In genomic region chr8:122701441-122702185, GRCm38 (mm10) we compare ENCODE assay signal across 13 mouse cellular contexts. TPM values are rescaled to one million over a fixed set of nuclear protein-coding genes. Genes with fewer than 3 reads are reported as not detected.
A peak's percentile ranks its signal among the peaks of the same experiment; 100 is the strongest.
DNase-seq lines count a peak whose midpoint lies in the region; ATAC-seq and TF ChIP-seq lines count a peak whose summit lies in the region.
"Had no signal": no experiment of that assay in that cellular context is flagged by ENCODE, and none has a peak within 500 bp of the region (broad histone marks: within the 10 kb centered on the region; RNA-seq: fewer than 3 reads in every experiment).

No protein-coding gene starts in this region.

- no peaks in the 10 kb centered on the region for H3K9me3 ChIP-seq in intestine, embryonic 16.5 days (ENCODE audit: control insufficient read depth, low read length)
- no peaks in the 10 kb centered on the region for H3K9me3 ChIP-seq in intestine, postnatal 0 days (ENCODE audit: control insufficient read depth)
- H3K9me3 ChIP-seq in MEL (replicated peaks; ENCODE audit: insufficient read depth, low read length) = no peaks in the 10 kb centered on the region
- H3K9me3 ChIP-seq in forebrain, embryonic 14.5 days (replicated peaks; ENCODE audit: control insufficient read depth, low read length) = no peaks in the 10 kb centered on the region
- H3K9me3 ChIP-seq: forebrain, embryonic 13.5 days had no signal

- H3K4me1 ChIP-seq in intestine, embryonic 16.5 days (ENCODE audit: control insufficient read depth, insufficient read depth, low read length) = peaks cover 6% of the 10 kb centered on the region; the same call in 1 of the 2 replicates
- H3K4me1 ChIP-seq in intestine, postnatal 0 days (replicated peaks; ENCODE audit: control insufficient read depth, insufficient read depth, low read length) = peaks cover 5% of the 10 kb centered on the region; the same call in 1 of the 2 replicates
- peaks cover 25 to 46% of the 10 kb centered on the region in 2 experiments for H3K4me1 ChIP-seq in MEL (ENCODE audit: control insufficient read depth in 1 of 2, insufficient read depth in 2 of 2, low read length in 2 of 2)
- 0 out of 2 replicates have a peak, but pooled peaks cover 5% of the 10 kb centered on the region for H3K4me1 ChIP-seq in forebrain, embryonic 14.5 days (ENCODE audit: control insufficient read depth, insufficient read depth, low read length)

- H3K36me3 ChIP-seq in intestine, embryonic 16.5 days (ENCODE audit: control insufficient read depth, insufficient read depth, low read length) = no peaks in the 10 kb centered on the region
- H3K36me3 ChIP-seq in intestine, postnatal 0 days (ENCODE audit: control insufficient read depth, insufficient read depth) = no peaks in the 10 kb centered on the region
- H3K36me3 ChIP-seq in MEL (ENCODE audit: control insufficient read depth in 1 of 2, insufficient read depth in 2 of 2, low read length in 2 of 2) = peaks cover 0 to 37% of the 10 kb centered on the region in 2 experiments; a peak in 2 of 4 replicates
- H3K36me3 ChIP-seq in forebrain, embryonic 14.5 days (ENCODE audit: control insufficient read depth, insufficient read depth, low read length) = no peaks in the 10 kb centered on the region

- no peak overlapping the region for H3K4me3 ChIP-seq in intestine, embryonic 16.5 days (ENCODE audit: low read length)
- H3K4me3 ChIP-seq in intestine, postnatal 0 days (ENCODE audit: low read depth, low read length) = no peak overlapping the region
- H3K4me3 ChIP-seq in MEL (ENCODE audit: control insufficient read depth in 1 of 2, insufficient read depth in 1 of 2, low read depth in 2 of 2, low read length in 2 of 2) = no peak overlapping the region
- no peak overlapping the region for H3K4me3 ChIP-seq in forebrain, embryonic 14.5 days (ENCODE audit: low read depth, low read length)
- H3K4me3 ChIP-seq: forebrain, embryonic 13.5 days had no signal

- TF ChIP-seq RAD21 in MEL (IDR thresholded peaks at IDR 0.05; ENCODE audit: low read depth, low read length) = no peak

- no peaks in the 10 kb centered on the region for H3K27me3 ChIP-seq in intestine, embryonic 16.5 days (replicated peaks; ENCODE audit: control insufficient read depth, insufficient read depth, low read length)
- no peaks in the 10 kb centered on the region for H3K27me3 ChIP-seq in intestine, postnatal 0 days (replicated peaks; ENCODE audit: control insufficient read depth, insufficient read depth, low read length)
- no peaks in the 10 kb centered on the region for H3K27me3 ChIP-seq in MEL (ENCODE audit: control insufficient read depth in 1 of 2, insufficient read depth in 2 of 2, low read length in 2 of 2)
- 0 out of 2 replicates have a peak, but pooled peaks cover 2% of the 10 kb centered on the region for H3K27me3 ChIP-seq in forebrain, embryonic 14.5 days (replicated peaks; ENCODE audit: control insufficient read depth, insufficient read depth, low read length)
- H3K27me3 ChIP-seq: forebrain, embryonic 13.5 days had no signal

- peaks cover 31% of the 10 kb centered on the region for H3K79me2 ChIP-seq in MEL (ENCODE audit: control insufficient read depth, insufficient read depth, low read length, poor library complexity)

- H3K27ac ChIP-seq in intestine, embryonic 16.5 days (ENCODE audit: low read length) = peak overlapping the region; percentile 9; the same call in 1 of the 2 replicates
- H3K27ac ChIP-seq in intestine, postnatal 0 days (ENCODE audit: low read depth, low read length) = no peak overlapping the region
- peak overlapping the region; percentile 92 for H3K27ac ChIP-seq in MEL (ENCODE audit: control insufficient read depth, low read depth, low read length)
- H3K27ac ChIP-seq in forebrain, embryonic 14.5 days (ENCODE audit: low read depth, low read length) = no peak overlapping the region
- H3K27ac ChIP-seq: forebrain, embryonic 13.5 days had no signal

- ATAC-seq in intestine, embryonic 16.5 days = no peak
- ATAC-seq in intestine, postnatal 0 days = no peak
- ATAC-seq in forebrain, embryonic 14.5 days = no peak
- ATAC-seq: forebrain, embryonic 13.5 days; Patski had no signal

- TF ChIP-seq EP300 in MEL (IDR thresholded peaks at IDR 0.05; ENCODE audit: low read depth in 1 of 2, low read length in 2 of 2) = no peak

- H3K4me2 ChIP-seq in intestine, embryonic 16.5 days (ENCODE audit: low read depth, low read length) = no peak overlapping the region
- no peak overlapping the region for H3K4me2 ChIP-seq in intestine, postnatal 0 days (replicated peaks; ENCODE audit: low read depth)
- H3K4me2 ChIP-seq in forebrain, embryonic 14.5 days (ENCODE audit: low read length) = no peak overlapping the region
- H3K4me2 ChIP-seq: forebrain, embryonic 13.5 days had no signal

- TF ChIP-seq CTCF in intestine, postnatal 0 days (IDR thresholded peaks at IDR 0.05; ENCODE audit: low read depth) = no peak
- TF ChIP-seq CTCF in MEL (IDR thresholded peaks at IDR 0.05 in 2 of 3, conservative IDR thresholded peaks at IDR 0.05 in 1 of 3; ENCODE audit: control insufficient read depth in 1 of 3, insufficient read depth in 1 of 3, low read depth in 2 of 3, low read length in 3 of 3, poor library complexity in 1 of 3, severe bottlenecking in 1 of 3) = no peak

- 0 out of 4 replicates have a peak, but pooled peaks of 1 of the 2 experiments have one; percentile 9 for TF ChIP-seq POLR2A in MEL (IDR thresholded peaks at IDR 0.05; ENCODE audit: control insufficient read depth in 1 of 2, insufficient read depth in 1 of 2, low read depth in 1 of 2, low read length in 2 of 2, poor library complexity in 1 of 2)

- WGBS in intestine, embryonic 16.5 days = 79% methylated on average over 12 of the region's 12 CpGs
- 67% methylated on average over 12 of the region's 12 CpGs for whole genome bisulfite sequencing in intestine, postnatal 0 days
- 88% methylated on average over 12 of the region's 12 CpGs for WGBS in forebrain, embryonic 14.5 days

- DNase-seq in MEL (ENCODE audit: low read depth, low spot score) = peak; percentile 79
- DNase-seq in naive thymus-derived CD4-positive, alpha-beta T cell, adult 2 months (ENCODE audit: low read depth) = peak; percentile 35
- peak; percentile 80 to 88 for DNase-seq in thymus, postnatal 10 days (ENCODE audit: low spot score in 2 of 2)
- no peak for DNase-seq in ovary, postnatal 10 days (ENCODE audit: low spot score)
- DNase-seq in testis, postnatal 14 days (ENCODE audit: low spot score) = no peak
- no peak for DNase-seq in forebrain, embryonic 14.5 days (ENCODE audit: low spot score)
- DNase-seq: adrenal gland, adult 8-10 months; kidney, adult 8-10 months; lung, adult 2 months had no signal

- peak overlapping the region; percentile 17; the same call in 1 of the 2 replicates for H3K9ac ChIP-seq in intestine, embryonic 16.5 days (ENCODE audit: low read depth, low read length)
- no peak overlapping the region for H3K9ac ChIP-seq in intestine, postnatal 0 days (ENCODE audit: low read depth, low read length)
- H3K9ac ChIP-seq in MEL (ENCODE audit: control insufficient read depth, low read depth, low read length, poor library complexity, severe bottlenecking) = peak overlapping the region; percentile 43
- H3K9ac ChIP-seq in forebrain, embryonic 14.5 days (ENCODE audit: low read length) = no peak overlapping the region
- H3K9ac ChIP-seq: forebrain, embryonic 13.5 days had no signal

TF ChIP-seq in MEL, 35 proteins besides CTCF, POLR2A, EP300 and RAD21:
- TF ChIP-seq JUND (IDR thresholded peaks at IDR 0.05; ENCODE audit: low read depth, low read length) (no peak), TBP (IDR thresholded peaks at IDR 0.05; ENCODE audit: low read depth, low read length) (peak; percentile 51; the same call in 1 of the 2 replicates)

RNA-seq across cellular contexts. Expression of gene Cbfa2t3, which starts 2.7 kb away (rescaled TPM):
- polyA plus RNA-seq in intestine, embryonic 16.5 days (2015; fragmentation: Nextera tagmentation; extraction: Ambion mirVana) = 4.1 and 5.2 TPM in 2 replicates
- 5.9 and 7.6 TPM in 2 replicates for polyA plus RNA-seq in intestine, postnatal 0 days (2015; fragmentation: Nextera tagmentation; extraction: Ambion mirVana)
- total RNA-seq in MEL (2012; rRNA removed) = 10.5 and 11.1 TPM in 2 replicates
- polyA plus RNA-seq in MEL (2012; ENCODE audit: insufficient read depth in 1 of 2, insufficient read length in 2 of 2, low read depth in 1 of 2, low replicate concordance in 2 of 2, missing spikeins in 1 of 2) = 100 to 1,000 TPM in 1 of 2 experiments, not detected in 1; 102 TPM
- polyA plus RNA-seq in forebrain, embryonic 14.5 days (2014; fragmentation: Nextera tagmentation; extraction: Ambion mirVana) = 10.4 and 11.5 TPM in 2 replicates

Comparison
In these comparisons a context has a peak if more than half of its experiments do, and no peak if none do; other contexts are left out.
1. H3K27ac ChIP-seq: peak in intestine, embryonic 16.5 days (single experiment) and MEL (single experiment); none in intestine, postnatal 0 days (single experiment) and forebrain, embryonic 14.5 days (single experiment).
2. H3K9ac ChIP-seq: peak in intestine, embryonic 16.5 days (single experiment) and MEL (single experiment); none in intestine, postnatal 0 days (single experiment) and forebrain, embryonic 14.5 days (single experiment).
3. DNase-seq: peak in MEL (single experiment), naive thymus-derived CD4-positive, alpha-beta T cell, adult 2 months (single experiment) and thymus, postnatal 10 days (2 of 2); none in ovary, postnatal 10 days (single experiment), testis, postnatal 14 days (single experiment) and forebrain, embryonic 14.5 days (single experiment).